Mouse (Mus musculus): Measurements from ENCODE around the gene 1700010I14Rik. TPM values are rescaled to one million over a fixed set of nuclear protein-coding genes. Genes with fewer than 3 reads are reported as not detected.

The 1700010I14Rik gene
- polyA plus RNA-seq, 1 experiment from 2014 or later = 2.4 TPM

GRCm38 (mm10) chr17:9032362-9033044 lies 44.4 kb downstream of the 1700010I14Rik start:
- Histone ChIP-seq H3K4me1 (0 out of 2 replicates have a peak, but pooled peaks cover 7% of the 10 kb centered on the region), H3K27ac (no peak overlapping the region), H3K4me3 (no peak overlapping the region), H3K27me3 (ENCODE audit: low read depth, poor library complexity, severe bottlenecking) (no peaks in the 10 kb centered on the region; the same call in 1 of the 2 replicates), H3K9me3 (replicated peaks) (no peaks in the 10 kb centered on the region), H3K36me3 (no peaks in the 10 kb centered on the region)
- DNase-seq (ENCODE audit: low spot score) = no peak
- 76% methylated on average over 6 of the region's 6 CpGs for WGBS

DNA sequence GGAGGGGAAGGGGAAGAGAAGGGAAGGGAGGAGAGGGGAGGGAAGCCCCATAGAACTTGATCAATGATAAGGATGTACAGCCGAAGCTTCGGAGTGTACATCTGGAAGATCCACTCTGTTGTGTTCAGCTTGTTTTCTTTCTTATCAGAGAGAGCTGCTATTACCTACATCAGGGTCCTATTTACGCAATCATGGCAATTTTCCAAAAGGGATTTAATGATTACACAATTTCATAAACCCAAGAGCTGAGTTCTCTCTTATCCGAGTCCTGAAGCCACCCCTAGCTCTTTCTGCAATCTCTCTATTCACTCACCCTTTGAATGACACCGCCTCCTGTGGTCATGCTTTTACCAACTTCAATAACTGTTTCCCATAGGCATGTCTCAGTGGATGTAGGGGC lies 45.4 kb downstream of the 1700010I14Rik start:
- H3K27me3 ChIP-seq (ENCODE audit: low read depth, poor library complexity, severe bottlenecking) = no peaks in the 10 kb centered on the region; the same call in 1 of the 2 replicates
- DNase-seq (ENCODE audit: low spot score) = no peak
- H3K9me3 ChIP-seq (replicated peaks) = no peaks in the 10 kb centered on the region
- 0 out of 2 replicates have a peak, but pooled peaks cover 7% of the 10 kb centered on the region for H3K4me1 ChIP-seq
- H3K36me3 ChIP-seq = no peaks in the 10 kb centered on the region
- H3K4me3 ChIP-seq = no peak overlapping the region
- WGBS = 87% methylated on average over 5 of the region's 5 CpGs
- no peak overlapping the region for H3K27ac ChIP-seq

DNA sequence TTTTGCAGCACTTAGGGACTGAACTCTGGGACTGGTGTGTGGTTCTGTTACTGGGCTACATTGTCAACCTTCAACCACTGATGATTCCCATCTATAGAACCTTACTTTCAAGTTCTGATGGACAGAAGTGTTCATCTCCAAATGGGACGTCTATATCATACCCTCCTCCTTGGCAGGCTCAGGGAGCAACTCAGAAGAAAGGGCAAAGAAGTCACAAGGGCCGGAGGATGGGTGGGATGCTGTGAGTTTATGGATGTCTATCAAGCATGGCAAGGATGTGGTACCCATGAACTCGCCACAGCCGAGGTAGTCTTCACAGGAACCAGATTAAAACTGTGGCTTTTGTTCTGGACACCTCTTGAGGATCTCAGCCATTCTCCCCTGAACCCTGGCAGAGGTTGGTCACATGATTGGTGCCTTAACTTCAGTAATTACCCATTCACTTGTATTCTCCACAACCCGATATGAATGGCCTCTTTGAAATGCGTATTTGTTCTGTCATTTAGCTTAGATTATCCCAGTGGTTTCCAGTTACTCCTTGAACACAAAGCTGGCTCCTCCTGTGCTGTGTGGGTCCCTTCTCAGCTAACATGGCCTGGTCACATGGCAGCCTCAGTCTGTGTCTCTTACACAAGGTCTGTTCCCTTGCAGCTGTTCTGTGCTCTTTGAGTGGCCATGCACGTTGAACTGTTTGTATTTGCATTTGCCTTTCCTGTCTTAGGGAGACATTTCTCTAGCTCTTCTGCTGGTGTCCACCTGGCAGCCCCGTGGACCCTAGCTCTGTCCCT lies 47.6 kb downstream of the 1700010I14Rik start:
- 84% methylated on average over 8 of the region's 8 CpGs for WGBS
- Histone ChIP-seq H3K4me3 (no peak overlapping the region), H3K9me3 (replicated peaks) (no peaks in the 10 kb centered on the region), H3K27me3 (ENCODE audit: low read depth, poor library complexity, severe bottlenecking) (no peaks in the 10 kb centered on the region; the same call in 1 of the 2 replicates), H3K36me3 (no peaks in the 10 kb centered on the region), H3K4me1 (0 out of 2 replicates have a peak, but pooled peaks cover 7% of the 10 kb centered on the region), H3K27ac (no peak overlapping the region)
- DNase-seq (ENCODE audit: low spot score) = no peak

GRCm38 (mm10) chr17:9042723-9043122 lies 54.6 kb downstream of the 1700010I14Rik start:
- 50% methylated on average over 2 of the region's 2 CpGs for WGBS
- DNase-seq (ENCODE audit: low spot score) = peak; percentile 61
- no peak overlapping the region for H3K4me3 ChIP-seq
- H3K9me3 ChIP-seq (replicated peaks) = no peaks in the 10 kb centered on the region
- no peak overlapping the region for H3K27ac ChIP-seq
- H3K36me3 ChIP-seq = no peaks in the 10 kb centered on the region
- H3K4me1 ChIP-seq = no peaks in the 10 kb centered on the region
- H3K27me3 ChIP-seq (ENCODE audit: low read depth, poor library complexity, severe bottlenecking) = no peaks in the 10 kb centered on the region

DNA sequence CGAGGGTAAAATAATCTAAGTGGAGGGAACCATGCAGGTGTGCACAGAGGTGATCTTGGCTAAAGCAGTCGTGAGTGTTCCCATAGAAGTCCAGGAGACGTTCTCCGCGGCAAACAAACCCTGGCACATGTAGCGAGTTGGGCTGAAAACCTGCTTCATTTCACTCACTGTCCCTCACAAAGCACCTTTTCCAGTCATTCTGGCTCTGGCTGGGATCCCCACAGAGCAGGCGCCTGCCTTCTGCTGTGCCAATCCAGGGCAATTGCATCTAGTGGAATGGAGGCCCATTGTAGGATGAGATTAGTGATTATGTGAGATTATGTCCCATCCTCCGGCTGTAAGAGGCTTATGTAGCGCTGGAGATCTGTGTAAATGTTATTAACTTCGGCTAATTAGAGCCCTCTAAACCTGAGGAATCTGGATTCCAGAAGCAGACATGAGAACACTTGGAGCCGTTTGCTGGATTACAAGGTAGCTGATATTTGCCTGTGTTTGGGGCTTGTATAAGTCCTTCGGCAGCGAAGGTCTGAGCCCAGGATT lies 64.4 kb downstream of the 1700010I14Rik start:
- no peak for DNase-seq (ENCODE audit: low spot score)
- no peak overlapping the region for H3K4me3 ChIP-seq
- H3K4me1 ChIP-seq = no peaks in the 10 kb centered on the region
- H3K36me3 ChIP-seq = no peaks in the 10 kb centered on the region
- WGBS = 82% methylated on average over 13 of the region's 13 CpGs
- H3K27me3 ChIP-seq (ENCODE audit: low read depth, poor library complexity, severe bottlenecking) = no peaks in the 10 kb centered on the region
- H3K27ac ChIP-seq = no peak overlapping the region
- H3K9me3 ChIP-seq (replicated peaks) = no peaks in the 10 kb centered on the region

DNA sequence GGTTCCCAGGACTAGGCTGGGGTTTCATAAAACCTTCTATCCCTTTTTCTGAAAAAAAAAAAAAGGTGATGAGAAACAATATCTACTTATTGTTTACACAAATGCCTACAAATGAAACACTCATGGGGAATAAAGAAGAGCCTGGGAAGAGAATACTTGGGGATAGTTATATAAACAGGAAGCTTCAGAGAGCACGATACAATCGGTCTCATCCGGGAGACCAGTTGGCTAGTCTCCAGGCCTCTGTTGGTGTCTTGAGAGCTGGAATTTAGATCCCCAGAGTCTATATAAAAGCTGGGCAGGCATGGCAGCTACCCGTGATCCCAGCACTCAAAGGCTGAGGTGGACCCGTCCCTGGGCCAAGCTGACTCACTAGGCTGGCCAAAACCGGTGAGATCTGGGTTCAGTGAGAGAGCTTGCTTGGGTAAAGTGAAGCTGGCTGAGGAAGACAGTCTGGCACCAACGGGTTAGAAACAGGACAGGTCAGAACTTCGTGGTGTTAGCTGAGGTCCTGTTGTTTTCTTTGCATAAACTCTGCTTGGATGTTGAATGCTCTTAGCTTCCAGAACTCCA lies 71.3 kb downstream of the 1700010I14Rik start:
- no peaks in the 10 kb centered on the region for H3K27me3 ChIP-seq (ENCODE audit: low read depth, poor library complexity, severe bottlenecking)
- no peaks in the 10 kb centered on the region for H3K4me1 ChIP-seq
- no peak overlapping the region for H3K4me3 ChIP-seq
- 89% methylated on average over 8 of the region's 8 CpGs for WGBS
- no peaks in the 10 kb centered on the region for H3K36me3 ChIP-seq
- no peaks in the 10 kb centered on the region for H3K9me3 ChIP-seq (replicated peaks)
- no peak for DNase-seq (ENCODE audit: low spot score)
- H3K27ac ChIP-seq = no peak overlapping the region

All from limb, embryonic 10.5 days (tissue).